Mouse (Mus musculus): ENCODE data around the gene Trpv1. TPM values are rescaled to one million over a fixed set of nuclear protein-coding genes. Genes with fewer than 3 reads are reported as not detected.

The Trpv1 gene
- total RNA-seq, 2 experiments from 2014 or later = not detected

Other genes starting within 250 kb of the Trpv1 start
- 15.8 and 16.4 TPM in 2 replicates for gene P2rx1, start 235.2 kb upstream of the Trpv1 start, total RNA-seq (2015)
- gene P2rx1, start 235.2 kb upstream of the Trpv1 start, total RNA-seq (2017) = 9.8 and 10.4 TPM in 2 replicates
- gene Camkk1, start 215.3 kb upstream of the Trpv1 start, total RNA-seq (2015) = 0.23 and 0.51 TPM in 2 replicates
- 0.94 and 1.2 TPM in 2 replicates for gene Camkk1, start 215.3 kb upstream of the Trpv1 start, total RNA-seq (2017)
- gene Ncbp3, start 186.5 kb upstream of the Trpv1 start, total RNA-seq (2015) = 8.1 and 8.9 TPM in 2 replicates
- 11.4 and 12.3 TPM in 2 replicates for gene Ncbp3, start 186.5 kb upstream of the Trpv1 start, total RNA-seq (2017)
- 0.09 and 0.22 TPM in 2 replicates for gene Itgae, start 143.7 kb upstream of the Trpv1 start, total RNA-seq (2015)
- 0.04 and 0.15 TPM in 2 replicates for gene Itgae, start 143.7 kb upstream of the Trpv1 start, total RNA-seq (2017)
- gene Haspin, start 96.0 kb upstream of the Trpv1 start, total RNA-seq (2015) = 14.9 and 15.1 TPM in 2 replicates
- 19.2 and 21.8 TPM in 2 replicates for gene Haspin, start 96.0 kb upstream of the Trpv1 start, total RNA-seq (2017)
- not detected in 2 replicates for gene P2rx5, start 73.9 kb upstream of the Trpv1 start, total RNA-seq (2015)
- gene P2rx5, start 73.9 kb upstream of the Trpv1 start, total RNA-seq (2017) = not detected in 2 replicates
- gene Emc6, start 57.3 kb upstream of the Trpv1 start, total RNA-seq (2015) = 42.9 and 53.0 TPM in 2 replicates
- gene Emc6, start 57.3 kb upstream of the Trpv1 start, total RNA-seq (2017) = 28.7 and 29.0 TPM in 2 replicates
- gene Tax1bp3, start 57.2 kb upstream of the Trpv1 start, total RNA-seq (2015) = 13.7 and 19.9 TPM in 2 replicates
- 16.8 and 18.5 TPM in 2 replicates for gene Tax1bp3, start 57.2 kb upstream of the Trpv1 start, total RNA-seq (2017)
- gene Ctns, start 35.2 kb upstream of the Trpv1 start, total RNA-seq (2015) = 18.4 and 19.3 TPM in 2 replicates
- gene Ctns, start 35.2 kb upstream of the Trpv1 start, total RNA-seq (2017) = 21.0 and 23.3 TPM in 2 replicates
- gene Shpk, start 34.8 kb upstream of the Trpv1 start, total RNA-seq (2015) = 1.1 and 1.6 TPM in 2 replicates
- 1.1 and 2.2 TPM in 2 replicates for gene Shpk, start 34.8 kb upstream of the Trpv1 start, total RNA-seq (2017)
- not detected in 2 replicates for gene Trpv3, start 33.1 kb downstream of the Trpv1 start, total RNA-seq (2015)
- gene Trpv3, start 33.1 kb downstream of the Trpv1 start, total RNA-seq (2017) = not detected in 2 replicates
- 1.1 and 1.3 TPM in 2 replicates for gene Aspa, start 95.3 kb downstream of the Trpv1 start, total RNA-seq (2015)
- 1.7 and 2.2 TPM in 2 replicates for gene Aspa, start 95.3 kb downstream of the Trpv1 start, total RNA-seq (2017)
- not detected in 2 replicates for gene Gm49340, start 95.4 kb downstream of the Trpv1 start, total RNA-seq (2015)
- gene Gm49340, start 95.4 kb downstream of the Trpv1 start, total RNA-seq (2017) = not detected in 2 replicates
- not detected in 2 replicates for gene Spata22, start 95.4 kb downstream of the Trpv1 start, total RNA-seq (2015)
- not detected in 2 replicates for gene Spata22, start 95.4 kb downstream of the Trpv1 start, total RNA-seq (2017)
- not detected in 2 replicates for gene Olfr20, start 116.5 kb downstream of the Trpv1 start, total RNA-seq (2015)
- gene Olfr20, start 116.5 kb downstream of the Trpv1 start, total RNA-seq (2017) = not detected in 2 replicates
- not detected in 2 replicates for gene Olfr376, start 137.0 kb downstream of the Trpv1 start, total RNA-seq (2015)
- not detected in 2 replicates for gene Olfr376, start 137.0 kb downstream of the Trpv1 start, total RNA-seq (2017)
- not detected in 2 replicates for gene Olfr1, start 165.3 kb downstream of the Trpv1 start, total RNA-seq (2015)
- not detected in 2 replicates for gene Olfr1, start 165.3 kb downstream of the Trpv1 start, total RNA-seq (2017)
- gene Olfr378, start 194.2 kb downstream of the Trpv1 start, total RNA-seq (2015) = not detected in 2 replicates
- not detected in 2 replicates for gene Olfr378, start 194.2 kb downstream of the Trpv1 start, total RNA-seq (2017)
- gene Olfr380, start 223.2 kb downstream of the Trpv1 start, total RNA-seq (2015) = not detected in 2 replicates
- not detected in 2 replicates for gene Olfr380, start 223.2 kb downstream of the Trpv1 start, total RNA-seq (2017)

Data from megakaryocyte, adult 5-6 weeks (primary cell).